Mouse (Mus musculus) megakaryocyte, embryonic 14.5 days (primary cell): ENCODE data around the gene Fbxl17.

Experiments
- FLI1 ChIP-seq: IDR thresholded peaks from 2 replicates; pipeline ENCODE4 v1.6.1; 2012; ENCODE audit warnings: low read length, inconsistent platforms, mixed read lengths
- GATA1 ChIP-seq: IDR thresholded peaks from 3 replicates; pipeline ENCODE4 v1.6.1; 2012; ENCODE audit warnings: mixed read lengths, low read length, inconsistent platforms, borderline replicate concordance

GRCm38 (mm10) chr17:63510451-63510850 lies 10.6 kb upstream of the Fbxl17 start:
- TF ChIP-seq GATA1 (no peak), FLI1 (no peak)
